Mouse (Mus musculus) lung, embryonic 14.5 days (tissue): ENCODE data around the gene Ppy. TPM values are rescaled to one million over a fixed set of nuclear protein-coding genes. Genes with fewer than 3 reads are reported as not detected.

Experiments used
- ATAC-seq: fragments of 200-750 bp; cut with Nextera tagmentation; 2 replicates; pipeline ENCODE4 v1.8.0; 2017; ENCODE audit warnings: mild to moderate bottlenecking, moderate TSS enrichment, moderate library complexity; ENCODE audit not compliant: insufficient read depth
- DNase-seq: peaks from one replicate; pipeline ENCODE4 v3.0.0-alpha.2; 2015
- H3K27ac ChIP-seq: fragments of 300-500 bp; sonication (generic); 2 replicates; pipeline ENCODE4 v1.5.1; 2014; ENCODE audit warnings: low read depth, mild to moderate bottlenecking, moderate library complexity
- H3K27me3 ChIP-seq: fragments of 300-500 bp; sonication (generic); 2 replicates; pipeline ENCODE4 v1.6.1; 2014; ENCODE audit warnings: low read length, control low read depth; ENCODE audit not compliant: insufficient read depth
- H3K36me3 ChIP-seq: fragments of 300-500 bp; sonication (generic); 2 replicates; pipeline ENCODE4 v1.6.1; 2014; ENCODE audit warnings: control low read depth; ENCODE audit not compliant: insufficient read depth
- H3K4me1 ChIP-seq: fragments of 300-500 bp; sonication (generic); 2 replicates; pipeline ENCODE4 v1.6.1; 2014; ENCODE audit warnings: antibody characterized with exemption, control low read depth; ENCODE audit not compliant: insufficient read depth
- H3K4me2 ChIP-seq: fragments of 300-500 bp; sonication (generic); 2 replicates; pipeline ENCODE4 v1.6.1; 2014; ENCODE audit warnings: mild to moderate bottlenecking
- H3K4me3 ChIP-seq: fragments of 300-500 bp; sonication (generic); 2 replicates; pipeline ENCODE4 v1.5.1; 2014; ENCODE audit warnings: low read depth, low read length
- H3K9ac ChIP-seq: fragments of 300-500 bp; sonication (generic); 2 replicates; pipeline ENCODE4 v1.6.1; 2014
- H3K9me3 ChIP-seq: fragments of 300-500 bp; sonication (generic); 2 replicates; pipeline ENCODE4 v1.6.1; 2016; ENCODE audit warnings: low read depth, low read length, control low read depth
- CTCF ChIP-seq: IDR thresholded peaks from 2 replicates; pipeline ENCODE4 v1.5.1; 2016; ENCODE audit warnings: antibody characterized with exemption, low read depth
- WGBS: fragments of 180-500 bp; shearing (Covaris S2); extraction: QIAGEN DNeasy Blood & Tissue Kit; methylation state at CpG from one replicate; pipeline ENCODE4 v1.1.7; 2014; 5-methylcytosine and 5-hydroxymethylcytosine counted together
- polyA plus RNA-seq: library from polyadenylated mRNA; unstranded; fragments of >200 nt; fragmentation: Nextera tagmentation; extraction: Ambion mirVana; gene quantifications from 2 replicates; pipeline ENCODE4 v1.2.1, GENCODE M21; 2014

Ppy gene
- polyA plus RNA-seq, 1 experiment from 2014 or later: not detected

GRCm38 (mm10) chr11:102111576-102111975 lies 10.5 kb upstream of the Ppy start:
- no peak for TF ChIP-seq CTCF
- WGBS: 64% methylated on average over 5 of the region's 5 CpGs
- H3K27ac ChIP-seq: no peak overlapping the region
- H3K4me2 ChIP-seq: no peak overlapping the region
- no peaks in the 10 kb centered on the region for H3K36me3 ChIP-seq
- ATAC-seq (no peak), DNase-seq (no peak)
- H3K9me3 ChIP-seq: no peaks in the 10 kb centered on the region
- H3K27me3 ChIP-seq: peaks cover 25% of the 10 kb centered on the region
- no peak overlapping the region for H3K4me3 ChIP-seq
- H3K9ac ChIP-seq: no peak overlapping the region
- H3K4me1 ChIP-seq: no peaks in the 10 kb centered on the region

- Histone ChIP-seq H3K9me3 (no peaks in the 10 kb centered on the region), H3K36me3 (no peaks in the 10 kb centered on the region), H3K9ac (no peak within 1 kb of the TSS; the same call in 1 of the 2 replicates), H3K4me1 (no peaks in the 10 kb centered on the region), H3K27ac (no peak within 1 kb of the TSS), H3K4me3 (peak within 1 kb of the TSS; percentile 17), H3K27me3 (peaks cover 50% of the 10 kb centered on the region), H3K4me2 (peak within 1 kb of the TSS; percentile 49)
- 11% methylated on average over 9 of the region's 9 CpGs for WGBS
- DNase-seq: no peak
- TF ChIP-seq CTCF: no peak
- ATAC-seq: no peak
Measured at GRCm38 (mm10) chr11:102107732-102108131, 6.6 kb upstream of the Ppy start, which contains the start of gene Pyy. TSS of gene Pyy (minus strand) at chr11:102107832.

- no peak overlapping the region; the same call in 1 of the 2 replicates for H3K9ac ChIP-seq
Measured at GRCm38 (mm10) chr11:102106911-102107310, 5.8 kb upstream of the Ppy start.

GRCm38 (mm10) chr11:102102485-102103258 lies 1.6 kb upstream of the Ppy start:
- Histone ChIP-seq H3K9ac (peak overlapping the region; percentile 8; the same call in 1 of the 2 replicates), H3K4me1 (no peaks in the 10 kb centered on the region; the same call in 1 of the 2 replicates), H3K27ac (no peak overlapping the region), H3K9me3 (no peaks in the 10 kb centered on the region), H3K4me2 (0 out of 2 replicates have a peak overlapping the region, but pooled peaks have one; percentile 15), H3K36me3 (no peaks in the 10 kb centered on the region), H3K27me3 (peaks cover 43% of the 10 kb centered on the region), H3K4me3 (no peak overlapping the region)
- DNase-seq (peak; percentile 90), ATAC-seq (0 out of 2 replicates have a peak, but pooled peaks have one; percentile 38)
- 16% methylated on average over 17 of the region's 17 CpGs for WGBS
- peak; percentile 85 for TF ChIP-seq CTCF

More at GRCm38 (mm10) chr11:102106911-102107310, 5.8 kb upstream of the Ppy start:
- H3K4me2 ChIP-seq: peak overlapping the region; percentile 49
- no peak for ATAC-seq
- no peaks in the 10 kb centered on the region for H3K9me3 ChIP-seq
- H3K27me3 ChIP-seq: peaks cover 52% of the 10 kb centered on the region
- H3K4me3 ChIP-seq: peak overlapping the region; percentile 17
- WGBS: 2% methylated on average over 21 of the region's 21 CpGs
- peak; percentile 6 for DNase-seq
- TF ChIP-seq CTCF: no peak
- H3K36me3 ChIP-seq: no peaks in the 10 kb centered on the region
- H3K4me1 ChIP-seq: no peaks in the 10 kb centered on the region; the same call in 1 of the 2 replicates
- H3K27ac ChIP-seq: no peak overlapping the region

- peak overlapping the region; percentile 17 for H3K4me3 ChIP-seq
- no peaks in the 10 kb centered on the region for H3K9me3 ChIP-seq
- H3K4me1 ChIP-seq: 0 out of 2 replicates have a peak, but pooled peaks cover 6% of the 10 kb centered on the region
- WGBS: 2% methylated on average over 18 of the region's 18 CpGs
- peak overlapping the region; percentile 56 for H3K4me2 ChIP-seq
- TF ChIP-seq CTCF: peak; percentile 73
- H3K9ac ChIP-seq: peak overlapping the region; percentile 33; the same call in 1 of the 2 replicates
- H3K36me3 ChIP-seq: no peaks in the 10 kb centered on the region
- DNase-seq (peak; percentile 83), ATAC-seq (peak; percentile 90)
- peaks cover 6% of the 10 kb centered on the region; the same call in 1 of the 2 replicates for H3K27me3 ChIP-seq
- no peak overlapping the region for H3K27ac ChIP-seq
Measured at GRCm38 (mm10) chr11:102096887-102097391, 4.2 kb downstream of the Ppy start.

- no peak for TF ChIP-seq CTCF
- no peak for DNase-seq
- Histone ChIP-seq H3K9me3 (no peaks in the 10 kb centered on the region), H3K36me3 (no peaks in the 10 kb centered on the region), H3K27ac (no peak overlapping the region), H3K27me3 (peaks cover 3% of the 10 kb centered on the region; the same call in 1 of the 2 replicates), H3K4me1 (0 out of 2 replicates have a peak, but pooled peaks cover 6% of the 10 kb centered on the region), H3K4me2 (peak overlapping the region; percentile 56), H3K4me3 (peak overlapping the region; percentile 17), H3K9ac (no peak overlapping the region)
- 56% methylated on average over 5 of the region's 5 CpGs for WGBS
- no peak for ATAC-seq
Measured at GRCm38 (mm10) chr11:102096446-102096845, 4.7 kb downstream of the Ppy start.

- Histone ChIP-seq H3K9me3 (no peaks in the 10 kb centered on the region), H3K27me3 (peaks cover 3% of the 10 kb centered on the region; the same call in 1 of the 2 replicates), H3K9ac (no peak overlapping the region), H3K4me1 (0 out of 2 replicates have a peak, but pooled peaks cover 6% of the 10 kb centered on the region), H3K4me2 (no peak overlapping the region), H3K4me3 (no peak overlapping the region), H3K27ac (no peak overlapping the region), H3K36me3 (no peaks in the 10 kb centered on the region)
- WGBS: 69% methylated on average over 3 of the region's 3 CpGs
- ATAC-seq (no peak), DNase-seq (no peak)
- TF ChIP-seq CTCF: no peak
Measured at GRCm38 (mm10) chr11:102095676-102096075, 5.4 kb downstream of the Ppy start.
